Mouse (Mus musculus) kidney, adult 18-20 months (tissue): ENCODE results near the gene Plekha6.

ENCODE experiments used
- DNase-seq: peaks from one replicate; pipeline ENCODE4 v3.0.0; 2021

Gene Plekha6

DNA sequence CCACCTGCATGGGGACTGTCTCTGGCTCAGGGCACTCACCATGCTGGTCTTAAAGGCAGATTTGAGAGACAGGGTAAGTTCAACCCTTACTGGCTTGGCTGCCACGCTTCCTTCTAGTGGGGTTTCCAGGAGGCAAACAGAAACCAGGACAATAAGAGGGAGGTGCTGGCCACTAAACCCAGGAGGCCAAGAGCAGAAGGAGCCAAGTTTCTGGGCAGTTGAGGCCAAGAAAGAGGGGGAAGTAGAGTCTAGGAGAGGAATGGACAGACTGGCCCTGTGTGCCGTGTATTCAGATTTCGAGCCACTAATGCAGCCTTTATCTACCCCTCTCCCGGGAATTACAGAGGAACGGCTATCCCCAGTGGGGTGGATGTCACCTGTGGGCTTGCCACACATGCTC lies 83.2 kb downstream of the Plekha6 start:
- no peak for DNase-seq

DNA sequence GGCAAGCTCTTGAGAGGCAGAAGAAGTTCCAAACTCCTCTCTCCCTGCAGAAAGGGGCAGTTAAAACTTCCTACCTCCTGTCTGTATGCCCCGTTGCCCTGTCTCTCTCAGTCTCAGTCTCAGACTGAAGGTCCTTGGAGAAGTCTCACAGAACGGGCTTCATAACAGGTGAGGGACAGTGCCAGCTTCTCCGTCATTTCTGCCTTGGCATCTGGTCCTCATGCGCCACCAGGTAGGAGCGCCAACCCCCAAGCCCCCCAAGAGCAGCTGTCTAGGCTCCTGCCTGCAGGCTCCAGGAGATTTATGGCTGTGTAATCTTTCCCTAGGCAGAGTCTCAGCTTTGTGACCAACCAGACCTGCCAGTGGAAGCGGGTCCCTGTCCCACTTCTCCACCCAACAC lies 86.8 kb downstream of the Plekha6 start:
- no peak for DNase-seq

DNA sequence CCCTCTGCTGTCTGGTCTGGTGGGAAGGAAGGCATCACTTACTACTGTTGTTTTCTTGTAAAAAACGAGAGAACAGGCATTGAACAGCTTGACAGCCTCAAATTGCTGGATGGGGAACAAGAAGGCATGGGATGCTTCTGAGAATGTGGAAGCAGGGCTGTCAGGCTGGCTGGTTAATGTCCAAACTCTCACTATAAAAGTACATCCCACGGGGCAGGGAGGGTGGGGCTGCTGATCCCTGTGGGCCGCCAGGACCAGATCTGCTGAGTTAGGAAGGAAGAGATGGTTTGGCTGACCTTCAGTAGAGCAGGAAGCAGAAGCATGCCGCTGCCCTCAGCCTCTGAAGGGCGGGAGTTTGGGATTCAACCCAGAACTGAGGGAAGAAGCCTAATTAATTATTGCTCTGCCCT lies 87.6 kb downstream of the Plekha6 start:
- DNase-seq: peak; percentile 76

DNA sequence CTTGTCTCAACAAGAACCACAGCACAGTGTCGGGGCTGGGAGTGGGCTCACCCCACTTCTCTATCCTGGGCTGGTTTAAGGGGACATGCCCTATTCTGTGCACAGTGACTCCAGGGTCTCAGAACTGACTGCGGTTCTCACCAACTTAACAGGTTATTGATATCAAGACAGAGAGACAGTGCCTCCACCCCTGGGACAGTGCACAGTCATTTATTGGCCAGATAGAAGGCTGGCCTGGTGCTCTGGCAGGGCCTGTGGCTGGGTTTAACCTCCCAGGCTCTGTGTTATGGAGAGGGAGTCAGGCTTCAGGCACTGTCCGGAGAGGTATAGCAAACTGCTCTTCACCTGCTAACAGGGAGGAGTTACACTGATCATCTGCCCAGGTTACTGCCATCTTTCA lies 88.2 kb downstream of the Plekha6 start:
- DNase-seq: no peak

DNA sequence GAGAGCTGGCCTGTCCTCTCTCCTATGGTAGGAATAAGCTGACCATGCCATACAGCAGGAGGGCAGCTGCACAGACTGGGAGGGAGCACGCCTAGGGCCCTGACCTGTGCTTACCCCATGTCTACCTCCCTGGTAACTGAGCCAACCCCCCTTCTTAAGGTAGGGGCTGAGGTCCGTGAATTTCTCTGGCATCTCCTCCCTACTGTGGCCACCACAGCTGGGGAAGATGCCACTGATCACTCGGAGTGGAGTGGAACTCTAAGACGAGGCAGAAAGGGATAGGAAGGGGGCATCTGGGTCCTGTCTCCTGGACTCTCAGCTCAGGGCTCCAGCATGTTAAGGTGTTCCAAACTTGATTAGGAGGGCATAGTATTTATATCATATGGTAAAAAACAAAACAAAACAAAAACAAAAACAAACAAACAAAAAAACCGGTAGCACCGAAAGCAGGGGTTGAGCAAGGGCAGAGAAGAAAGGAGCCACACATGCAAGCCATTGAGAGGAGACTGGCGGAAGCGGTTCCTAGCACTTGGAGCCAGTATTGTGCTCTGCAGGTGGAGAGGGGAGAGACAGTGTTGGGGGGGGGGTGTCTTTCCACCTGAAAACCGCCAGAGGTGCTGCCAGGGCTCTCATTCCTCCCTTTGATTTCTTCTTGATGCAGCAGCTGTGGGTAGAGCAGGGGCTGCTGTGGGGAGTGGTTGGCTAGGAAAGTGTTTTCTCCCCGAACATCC lies 89.0 kb downstream of the Plekha6 start:
- no peak for DNase-seq

DNA sequence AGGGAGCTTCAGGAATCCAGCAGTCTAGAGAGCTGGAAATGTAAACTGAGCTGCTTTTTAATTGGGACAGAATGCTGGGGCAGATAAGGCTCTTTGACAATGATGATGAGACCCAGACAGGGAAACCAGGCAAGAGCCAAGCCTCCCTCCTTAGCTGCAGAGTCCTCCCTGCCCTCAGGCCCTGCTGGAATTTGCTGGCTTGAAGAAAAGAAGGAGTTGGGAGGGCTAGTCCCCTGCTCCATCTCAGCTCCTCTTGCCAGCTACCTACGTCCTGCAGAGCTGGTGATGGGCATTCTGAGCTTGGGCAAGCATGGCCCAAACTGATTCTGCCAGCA lies 89.5 kb downstream of the Plekha6 start:
- DNase-seq: no peak

DNA sequence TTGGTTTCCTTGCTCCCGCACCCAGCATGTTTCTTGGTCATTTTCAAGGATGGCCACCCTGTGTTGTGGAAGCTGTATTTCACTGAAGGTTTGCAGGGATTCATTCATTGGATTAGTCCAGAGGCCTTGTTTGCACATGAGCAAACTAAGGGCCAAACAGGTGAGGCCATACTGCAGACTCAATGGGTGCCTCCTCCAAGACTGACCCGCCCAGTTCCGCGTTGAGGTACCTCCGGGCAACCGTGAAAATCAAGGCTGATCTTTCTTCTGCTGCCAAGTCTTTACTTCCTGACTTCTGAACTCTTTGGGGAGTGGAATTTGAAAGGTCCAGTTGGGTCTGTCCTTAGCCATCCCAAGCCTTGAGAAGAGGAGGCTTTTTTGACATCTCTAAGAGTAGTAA lies 90.2 kb downstream of the Plekha6 start:
- DNase-seq: peak; percentile 47

DNA sequence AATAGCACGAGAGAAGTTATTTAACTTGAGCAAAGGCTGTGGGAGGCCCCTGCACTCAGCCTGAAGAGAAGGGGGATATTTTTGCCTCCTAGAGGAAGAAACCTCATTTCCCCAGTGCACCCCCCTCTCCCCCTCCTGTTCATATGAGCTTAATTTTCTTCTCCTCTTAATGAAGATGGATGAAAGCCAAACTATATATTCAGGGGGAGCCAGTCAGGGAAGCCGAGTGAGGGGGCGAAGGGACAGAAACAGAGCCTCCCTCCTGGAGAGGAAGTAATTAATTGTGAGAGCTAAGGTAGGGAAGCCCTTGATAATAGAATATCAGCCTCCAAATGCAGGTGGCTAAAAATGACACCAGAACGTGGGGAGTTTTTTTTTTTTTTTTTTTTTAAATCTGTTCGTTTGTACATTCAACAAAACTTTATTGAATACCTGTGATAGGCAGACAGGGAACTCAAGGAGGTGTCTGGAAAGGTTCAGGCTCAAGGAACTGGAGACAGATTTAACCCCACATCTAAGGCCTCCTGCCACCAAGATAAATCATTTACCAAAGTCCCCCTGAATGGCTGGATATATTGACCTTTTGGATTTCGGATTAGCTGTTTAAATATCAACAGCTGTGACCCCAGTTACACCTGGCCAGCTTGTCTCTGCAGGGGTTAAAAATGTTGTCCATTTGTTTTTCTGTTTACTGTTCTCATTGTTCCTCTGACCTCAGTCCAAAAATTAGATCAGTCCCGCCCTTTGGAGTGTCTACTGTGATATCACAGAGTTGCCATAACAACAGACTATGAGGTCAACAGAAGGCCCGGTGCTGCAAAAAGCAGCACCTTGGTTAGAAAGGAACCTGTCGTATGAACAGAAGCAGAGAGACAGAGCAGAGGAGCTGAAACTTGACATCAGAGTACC lies 91.1 kb downstream of the Plekha6 start:
- peak; percentile 48 for DNase-seq

DNA sequence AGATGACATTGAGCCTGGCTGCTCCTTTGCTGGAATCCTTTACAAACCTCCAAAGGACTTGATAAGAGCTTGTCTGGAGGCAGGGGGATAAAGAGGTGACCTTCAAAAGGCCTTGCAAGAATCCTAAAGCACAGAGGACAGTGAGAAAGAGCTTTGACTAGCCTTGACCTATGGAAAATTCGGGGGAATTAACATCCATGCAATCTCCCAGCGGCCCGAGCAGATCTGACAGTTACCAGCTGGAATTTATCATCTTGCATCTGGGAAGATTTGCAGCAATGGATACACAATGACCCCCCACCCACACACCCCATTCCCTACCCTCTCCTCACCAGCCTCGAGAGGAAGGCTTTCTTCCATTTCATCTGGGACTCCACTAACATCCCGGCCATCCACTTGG lies 91.8 kb downstream of the Plekha6 start:
- DNase-seq: no peak

DNA sequence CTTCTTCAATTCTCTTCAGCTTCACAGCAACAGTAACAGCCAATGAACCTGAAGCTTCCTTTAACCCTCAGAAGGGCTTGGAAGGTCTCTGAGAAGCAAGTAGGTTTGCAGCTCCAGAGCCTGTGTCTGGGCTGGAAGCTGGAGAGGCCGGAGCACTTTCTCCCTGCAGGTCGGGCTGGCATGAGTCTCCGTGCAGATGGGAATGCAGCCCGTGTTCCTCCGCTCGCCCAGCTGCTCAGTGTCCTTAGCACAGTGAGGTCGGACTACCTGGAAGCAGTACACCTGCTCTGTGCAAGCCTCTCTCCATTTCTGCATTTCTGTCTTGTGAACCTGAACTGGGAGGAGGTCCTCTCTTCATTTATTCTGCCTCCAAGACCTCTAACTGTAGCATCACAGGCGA lies 92.3 kb downstream of the Plekha6 start:
- no peak for DNase-seq

DNA sequence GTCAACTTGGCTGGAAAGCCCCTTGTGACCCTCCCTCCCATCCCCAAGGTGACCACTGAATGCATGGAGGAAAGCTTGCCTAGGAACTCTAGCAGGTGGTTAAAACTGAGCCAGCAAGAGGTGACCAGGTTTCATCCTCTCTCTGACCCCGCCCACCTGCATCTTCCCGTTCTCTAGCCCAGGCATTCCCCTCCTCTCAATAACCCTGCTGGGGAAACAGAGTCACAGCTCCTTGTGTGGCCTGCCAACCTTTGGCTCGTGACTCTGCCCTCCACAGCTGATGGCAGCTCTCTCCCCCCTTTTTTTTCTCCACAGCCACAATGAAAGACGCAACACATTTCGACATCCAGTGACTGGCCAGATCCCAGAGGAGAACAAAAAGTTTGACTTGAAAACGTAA lies 94.7 kb downstream of the Plekha6 start:
- DNase-seq: no peak

DNA sequence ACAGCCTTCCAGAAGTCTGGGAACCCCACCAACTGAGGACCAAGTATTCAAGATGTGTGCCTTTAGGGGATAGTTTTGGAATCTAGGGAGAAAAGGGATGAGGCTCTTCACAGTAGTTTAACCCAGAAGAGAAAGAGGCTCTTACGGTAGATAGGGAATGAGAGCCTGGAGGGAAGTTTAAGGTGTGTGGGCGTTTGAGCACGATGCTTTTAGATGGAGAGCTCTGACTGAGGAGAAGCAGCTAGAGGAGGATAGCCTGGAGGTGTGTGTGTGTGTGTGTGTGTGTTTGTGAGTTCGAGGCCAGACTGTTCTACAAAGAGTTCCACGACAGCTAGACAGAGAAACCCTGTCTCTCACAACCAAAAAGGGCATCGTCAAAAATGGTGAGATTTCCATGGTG lies 98.6 kb downstream of the Plekha6 start:
- DNase-seq: no peak

DNA sequence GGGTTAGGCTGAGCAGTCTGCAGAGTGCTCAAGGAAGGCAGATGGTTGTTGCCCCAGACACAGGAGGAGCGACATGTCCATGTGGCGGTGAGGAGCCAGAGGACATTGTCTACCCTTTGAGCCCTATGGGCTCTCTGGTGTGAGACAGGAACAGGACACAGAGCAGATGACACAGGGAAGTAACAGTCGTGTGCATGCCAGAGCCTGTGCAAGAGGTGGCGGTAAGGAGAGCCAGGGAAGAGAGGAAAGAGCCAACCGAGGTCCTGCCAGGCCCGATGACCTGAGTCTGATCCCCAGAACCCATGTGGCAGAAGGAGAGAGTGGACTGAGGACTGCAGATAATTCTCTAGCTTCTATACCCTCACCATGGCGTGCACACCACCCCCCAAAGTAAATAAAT lies 99.1 kb downstream of the Plekha6 start:
- no peak for DNase-seq

DNA sequence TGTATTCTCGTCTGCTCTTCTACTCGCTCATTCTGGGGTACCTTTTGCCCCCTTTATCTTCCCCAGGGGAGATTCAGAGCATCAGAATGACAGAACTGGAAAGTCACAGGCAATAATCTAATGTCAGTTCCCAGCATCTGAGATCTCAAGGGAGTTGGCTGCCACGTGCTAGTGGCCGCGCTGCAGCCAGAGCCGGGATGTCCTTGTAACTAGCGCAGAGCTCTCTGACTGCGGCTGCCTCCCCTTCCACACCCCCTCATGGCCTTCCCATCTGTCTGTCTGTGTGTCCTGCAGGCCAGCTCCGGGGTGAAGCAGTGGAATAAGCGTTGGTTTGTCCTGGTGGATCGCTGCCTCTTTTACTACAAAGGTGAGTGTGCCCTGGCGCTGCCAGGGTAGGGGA lies 100.4 kb downstream of the Plekha6 start:
- DNase-seq: peak; percentile 31

DNA sequence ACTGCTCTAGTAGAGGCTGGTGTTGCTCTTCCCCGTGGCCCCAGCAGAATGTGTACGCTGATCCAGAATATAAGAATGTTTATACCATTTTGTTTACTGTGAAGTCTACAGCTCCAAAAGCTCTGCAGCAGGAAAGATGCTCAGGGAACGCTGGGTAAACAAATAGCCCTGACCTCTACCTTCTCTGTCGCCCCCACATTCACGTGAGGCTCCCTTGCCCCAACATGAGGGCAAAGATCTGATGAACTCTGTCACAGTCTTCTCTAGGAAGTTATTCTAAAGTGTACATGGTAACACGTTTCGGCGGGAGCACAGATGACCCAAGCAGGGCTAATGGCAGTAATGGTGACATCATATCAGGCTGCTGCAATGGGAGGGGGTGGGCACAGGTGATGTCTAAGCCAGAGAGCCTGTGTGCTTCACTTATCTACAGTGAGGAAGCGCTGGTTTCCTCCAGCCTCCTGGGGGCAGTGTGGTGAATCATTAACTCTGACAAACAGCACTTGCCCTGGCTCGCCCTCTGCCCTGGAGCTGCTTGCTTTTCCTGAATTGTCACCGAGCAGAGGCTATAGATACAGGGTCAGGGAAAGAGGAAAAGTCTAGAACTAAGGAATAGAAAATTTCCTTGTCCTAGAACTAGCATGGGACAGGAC lies 101.2 kb downstream of the Plekha6 start:
- peak; percentile 75 for DNase-seq

DNA sequence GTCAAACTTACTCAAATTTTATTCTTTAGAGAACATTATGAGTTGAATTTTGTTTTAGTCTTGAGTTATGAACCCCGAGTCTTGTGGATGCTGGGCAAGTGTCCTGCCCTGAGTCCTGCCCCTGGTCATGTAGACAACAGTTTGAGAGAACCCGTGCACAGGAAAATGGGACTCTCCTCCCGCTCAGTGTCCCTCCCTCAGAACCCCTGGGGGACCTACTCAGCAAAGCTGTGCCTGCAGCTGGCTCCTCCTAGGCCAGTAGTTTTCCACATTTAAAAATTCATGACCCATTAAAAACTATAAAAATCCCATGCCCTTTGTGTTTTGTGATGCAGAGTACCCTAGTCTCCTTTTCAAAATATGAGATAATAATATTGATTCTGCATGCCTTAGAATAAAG lies 103.1 kb downstream of the Plekha6 start:
- DNase-seq: no peak

DNA sequence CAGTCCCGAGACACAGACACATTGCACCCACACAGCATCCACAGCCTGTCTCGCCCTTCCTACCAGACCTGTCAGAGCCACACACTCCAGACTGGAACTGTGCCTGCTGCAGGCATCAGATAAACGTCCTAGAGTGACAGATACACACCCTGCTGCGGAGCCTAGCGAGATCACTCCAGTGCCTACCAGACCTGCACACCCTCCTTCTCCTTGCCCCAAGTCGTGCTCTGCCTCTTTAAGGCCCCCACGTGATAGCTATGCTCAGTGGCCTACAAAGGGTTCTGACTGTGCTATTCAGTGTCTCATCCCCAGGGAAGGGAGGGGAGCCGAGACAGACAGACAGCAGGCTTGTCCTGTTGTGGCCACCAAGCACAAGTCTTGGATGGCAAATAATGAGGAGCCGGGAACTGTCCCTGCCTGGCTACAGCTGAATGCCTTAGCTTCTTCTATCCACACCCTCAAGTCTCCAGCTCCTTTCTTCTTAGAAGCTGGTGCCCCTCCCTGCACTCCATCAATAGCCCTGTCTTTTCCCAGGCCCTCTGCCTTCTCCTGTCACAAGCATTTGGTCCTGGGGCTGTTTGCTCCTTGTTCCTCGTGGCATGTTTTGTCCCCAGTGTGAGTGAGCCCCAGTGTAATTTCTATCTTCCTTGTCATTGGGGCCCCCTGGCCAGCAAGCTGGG lies 103.9 kb downstream of the Plekha6 start:
- DNase-seq: no peak

DNA sequence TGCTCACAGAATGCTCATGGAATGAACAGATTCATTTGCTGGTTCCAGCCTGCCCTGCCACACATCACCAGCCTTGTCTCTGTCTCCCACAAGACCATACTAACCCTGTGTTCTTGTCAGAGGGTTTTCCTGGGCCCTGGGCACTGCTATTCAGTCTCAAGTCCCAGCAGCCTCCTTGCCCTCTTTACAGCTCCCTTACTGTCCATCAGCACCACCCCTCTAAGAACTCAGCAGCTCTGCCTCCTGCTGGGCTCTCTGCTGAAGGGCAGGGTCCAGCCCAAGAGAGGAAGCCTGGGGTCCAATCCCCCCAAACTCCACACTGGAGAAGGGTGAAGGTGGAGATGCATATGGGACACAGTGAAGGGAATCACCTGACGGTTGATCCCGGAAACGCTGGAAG lies 104.5 kb downstream of the Plekha6 start:
- DNase-seq: no peak

DNA sequence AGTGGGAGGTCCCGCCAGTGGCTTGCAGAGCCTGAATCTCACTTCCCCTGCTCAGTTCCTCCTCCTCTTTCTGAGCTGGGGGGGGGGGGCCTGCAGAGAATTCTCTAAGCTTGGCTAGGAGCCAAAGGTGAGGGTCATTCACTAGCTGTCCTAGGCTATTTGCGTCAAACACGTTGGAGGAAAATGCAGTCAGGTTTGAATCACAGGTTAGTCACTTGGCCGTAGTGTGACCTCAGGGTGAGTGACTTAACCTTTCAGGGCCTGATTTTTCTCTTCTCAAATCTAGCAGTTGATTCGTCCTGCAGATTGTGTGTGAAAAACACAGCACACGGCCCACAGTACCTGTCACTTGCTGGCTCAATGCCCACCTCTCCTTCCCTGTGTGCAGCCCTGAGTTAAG lies 106.3 kb downstream of the Plekha6 start:
- no peak for DNase-seq

DNA sequence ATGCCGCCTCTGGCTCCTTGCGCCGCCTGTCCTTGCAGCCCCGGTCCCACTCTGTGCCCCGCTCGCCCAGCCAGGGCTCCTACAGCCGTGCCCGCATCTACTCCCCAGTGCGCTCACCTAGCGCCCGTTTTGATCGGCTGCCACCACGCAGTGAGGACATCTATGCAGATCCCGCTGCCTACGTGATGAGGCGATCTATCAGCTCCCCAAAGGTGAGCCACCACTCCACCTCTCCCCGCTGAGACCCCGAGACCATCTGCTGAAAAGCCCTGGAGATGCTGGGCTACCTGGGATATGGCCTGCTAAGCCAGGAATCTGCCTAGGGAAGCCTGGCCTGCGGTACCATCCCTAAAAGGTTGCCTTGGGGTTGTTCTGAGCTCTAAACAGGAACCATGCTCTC lies 110.2 kb downstream of the Plekha6 start:
- DNase-seq: no peak

DNA sequence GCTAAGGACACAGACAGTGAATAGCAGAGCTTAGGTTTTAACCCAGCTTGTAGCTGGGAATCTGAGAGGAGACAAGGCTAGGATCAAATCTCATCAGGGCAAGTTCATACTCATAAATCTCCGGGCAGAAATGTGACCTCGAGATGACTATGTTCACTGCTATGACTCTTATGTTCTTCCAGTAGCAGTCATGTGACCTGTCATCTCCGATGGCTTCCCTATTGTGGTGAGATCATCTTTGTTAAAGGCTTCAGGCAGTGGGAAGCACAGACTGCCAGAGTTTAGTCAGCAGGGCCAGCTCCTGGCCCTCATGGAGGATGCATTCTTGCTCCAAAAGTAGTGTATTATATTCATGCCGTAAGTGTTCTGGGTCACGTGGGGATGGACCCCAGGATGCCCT lies 113.0 kb downstream of the Plekha6 start:
- DNase-seq: no peak

DNA sequence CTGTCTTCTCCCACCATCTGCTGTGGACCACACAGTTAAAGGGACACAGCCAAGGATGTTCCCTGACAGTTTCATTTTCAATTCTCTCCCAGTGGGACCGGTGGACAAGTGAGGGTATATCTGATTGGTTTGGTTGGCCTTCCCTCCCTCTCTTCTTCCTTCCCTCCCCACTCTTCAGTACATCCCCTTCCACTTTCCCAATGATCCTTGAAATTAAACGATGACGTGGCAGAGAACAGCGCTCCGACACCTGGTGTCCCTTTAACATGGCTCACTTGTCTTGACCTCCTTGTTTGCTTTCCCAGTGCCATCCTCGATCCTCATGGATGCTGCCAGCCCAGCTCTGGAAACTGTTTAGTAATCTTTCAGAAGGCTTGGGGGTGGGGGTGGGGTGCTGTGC lies 114.5 kb downstream of the Plekha6 start:
- no peak for DNase-seq

DNA sequence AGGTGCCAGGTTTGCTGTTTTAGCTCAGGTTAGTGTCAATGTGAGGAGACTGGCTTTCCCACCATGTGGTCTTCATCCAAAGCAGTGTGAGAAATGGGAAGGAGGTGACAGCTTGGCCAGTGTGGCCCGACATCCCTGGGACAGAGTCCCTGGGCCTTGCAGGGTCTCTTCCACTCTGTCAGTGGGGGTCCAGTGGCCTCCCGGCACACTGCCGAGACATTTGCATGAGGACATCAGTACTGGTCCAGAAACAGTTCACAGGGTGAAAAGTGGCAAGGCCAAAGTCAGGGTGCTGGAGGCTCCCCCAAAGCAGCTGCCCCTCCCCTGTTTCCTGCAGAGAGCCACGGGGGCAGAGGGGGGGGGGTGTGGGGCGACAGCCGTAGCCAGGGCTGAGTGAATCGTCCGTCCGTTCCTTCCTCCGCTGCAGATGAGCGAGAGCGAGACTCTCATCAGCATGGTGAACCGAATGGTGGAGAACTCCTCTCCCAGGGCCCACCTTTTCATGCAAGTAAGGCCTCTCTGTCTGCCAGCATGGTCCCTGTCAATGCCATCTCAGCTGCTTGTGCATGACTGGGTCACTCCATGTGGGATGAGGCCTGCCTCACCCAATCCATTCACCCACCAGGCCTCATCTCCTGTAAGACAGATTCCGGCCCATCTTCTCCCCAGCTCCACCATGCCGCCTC lies 115.1 kb downstream of the Plekha6 start:
- DNase-seq: no peak
